Mouse (Mus musculus): Measurements from ENCODE around the gene Tat.

The Tat gene

DNA sequence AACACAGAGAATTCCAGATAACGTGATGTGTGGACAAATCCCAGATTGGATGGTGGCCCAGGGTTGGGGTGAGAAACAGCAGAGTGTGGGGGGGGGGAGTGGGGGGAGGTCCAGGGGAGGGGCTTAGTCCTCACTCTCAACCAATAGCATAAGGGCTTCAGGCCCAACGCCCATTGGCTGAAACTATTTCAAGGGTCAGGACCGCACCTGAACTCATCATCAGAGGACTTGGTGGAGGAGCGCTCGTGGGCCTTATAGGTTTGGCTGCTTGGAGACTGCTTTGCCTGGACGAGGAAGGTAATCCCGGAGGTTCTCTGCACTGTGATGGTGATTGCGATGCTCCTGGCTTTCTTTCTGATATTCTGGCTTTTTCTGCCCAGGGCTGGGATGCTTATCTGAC lies at the start of gene Tat:
Gene Tat, plus strand, starts transcription at position 214 of the 400 bp plus-strand sequence.
- DNase-seq (ENCODE audit: low spot score in 2 of 2), result no peak

DNA sequence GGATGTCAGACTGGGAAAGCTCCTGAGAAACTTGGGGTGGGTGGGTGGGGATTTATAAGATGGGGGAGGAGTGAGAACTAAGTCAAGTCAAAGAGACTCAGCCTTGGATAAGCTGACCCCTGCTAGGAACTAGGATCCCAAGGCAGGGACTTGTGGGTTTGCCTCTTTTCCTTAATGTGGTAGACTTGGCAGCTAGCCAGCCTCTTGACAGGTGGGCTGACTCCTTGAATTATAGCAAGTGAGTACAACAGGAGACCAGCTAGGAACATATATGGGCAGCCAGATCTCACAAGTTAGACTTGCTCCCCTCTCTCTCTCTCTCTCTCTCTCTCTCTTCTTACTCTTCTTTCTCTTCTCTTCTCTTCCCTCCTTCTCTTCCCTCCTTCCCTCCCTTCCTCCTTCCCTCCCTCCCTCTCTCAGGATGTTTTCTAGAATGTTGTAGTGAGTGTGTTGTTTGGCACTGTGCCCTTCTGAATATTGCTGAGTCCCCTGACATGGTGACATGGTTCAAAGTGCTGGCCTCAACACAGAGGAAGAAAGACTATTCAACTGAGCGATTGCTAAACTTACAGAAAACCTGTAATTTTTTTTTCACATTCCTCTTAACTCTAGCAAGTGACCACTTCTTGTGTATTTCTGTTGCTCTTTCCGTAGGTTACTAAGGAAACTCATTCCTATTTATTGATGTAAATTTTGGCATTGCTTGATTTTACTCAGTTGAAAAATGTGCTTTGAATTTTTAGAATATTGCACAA lies 48.5 kb upstream of the Tat start:
- DNase-seq (ENCODE audit: low spot score in 2 of 2), result no peak

DNA sequence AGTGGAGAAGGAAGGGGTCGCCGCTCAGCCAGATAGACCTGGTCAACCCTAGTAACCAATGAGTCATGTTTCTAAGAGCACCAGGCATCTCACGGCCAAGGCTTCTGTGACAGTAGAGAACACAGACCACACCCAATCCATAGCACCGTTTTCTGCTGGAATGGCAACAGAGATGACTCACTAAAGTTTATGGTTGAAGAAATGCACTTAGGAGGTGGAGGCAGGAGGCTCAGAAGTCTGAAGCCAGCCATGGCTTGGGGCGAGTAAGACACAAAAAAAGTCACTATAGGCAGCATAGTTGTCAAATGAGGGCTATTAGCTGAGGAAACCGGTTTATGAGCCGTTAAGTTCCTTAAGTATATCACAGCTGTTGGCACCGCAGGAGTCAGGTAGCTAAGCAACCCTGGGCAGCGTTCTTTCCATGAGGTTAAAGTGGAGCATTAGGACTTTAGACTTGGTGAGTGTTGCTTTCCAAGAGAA lies 45.0 kb upstream of the Tat start:
- no peak for DNase-seq (ENCODE audit: low spot score in 2 of 2)

DNA sequence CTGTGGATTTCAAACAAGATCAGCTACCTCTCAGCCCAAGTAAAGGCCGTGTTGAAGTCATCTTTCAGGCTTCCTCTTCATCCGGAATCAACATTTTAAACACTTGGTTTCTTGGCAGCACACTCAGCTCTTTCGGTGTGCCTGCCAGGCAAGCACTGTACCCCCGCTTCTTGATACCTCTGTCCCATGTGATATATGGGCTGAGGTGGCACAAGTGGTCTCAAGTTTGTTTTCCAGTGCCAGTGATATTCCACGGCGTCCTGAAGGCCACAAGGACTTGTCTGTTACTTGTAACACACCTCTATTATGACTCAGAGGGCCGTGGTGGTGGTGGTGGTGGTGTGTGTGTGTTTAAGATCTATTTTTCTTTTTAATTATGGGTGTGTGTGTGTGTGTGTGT lies 44.5 kb upstream of the Tat start:
- DNase-seq (ENCODE audit: low spot score in 2 of 2), result no peak

DNA sequence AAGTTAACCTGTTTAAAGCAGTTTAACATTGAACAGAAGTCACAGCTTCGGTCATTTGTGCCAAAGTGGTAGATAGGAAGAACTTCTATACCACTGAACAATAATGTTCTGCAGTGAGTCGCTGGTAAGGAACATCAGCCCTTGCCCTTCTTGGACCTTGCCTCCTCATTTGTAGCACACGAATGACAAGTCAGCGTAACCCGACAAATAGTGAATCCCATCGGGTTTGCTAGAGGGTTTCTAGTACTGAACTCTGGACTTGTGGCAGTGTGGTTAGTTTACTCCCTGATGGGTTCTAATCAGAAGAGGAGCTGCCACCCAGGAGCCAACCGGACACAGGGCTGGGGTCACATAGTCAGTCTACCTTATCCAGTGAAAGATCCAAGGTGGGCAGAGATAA lies 44.0 kb upstream of the Tat start:
- no peak for DNase-seq (ENCODE audit: low spot score in 2 of 2)

DNA sequence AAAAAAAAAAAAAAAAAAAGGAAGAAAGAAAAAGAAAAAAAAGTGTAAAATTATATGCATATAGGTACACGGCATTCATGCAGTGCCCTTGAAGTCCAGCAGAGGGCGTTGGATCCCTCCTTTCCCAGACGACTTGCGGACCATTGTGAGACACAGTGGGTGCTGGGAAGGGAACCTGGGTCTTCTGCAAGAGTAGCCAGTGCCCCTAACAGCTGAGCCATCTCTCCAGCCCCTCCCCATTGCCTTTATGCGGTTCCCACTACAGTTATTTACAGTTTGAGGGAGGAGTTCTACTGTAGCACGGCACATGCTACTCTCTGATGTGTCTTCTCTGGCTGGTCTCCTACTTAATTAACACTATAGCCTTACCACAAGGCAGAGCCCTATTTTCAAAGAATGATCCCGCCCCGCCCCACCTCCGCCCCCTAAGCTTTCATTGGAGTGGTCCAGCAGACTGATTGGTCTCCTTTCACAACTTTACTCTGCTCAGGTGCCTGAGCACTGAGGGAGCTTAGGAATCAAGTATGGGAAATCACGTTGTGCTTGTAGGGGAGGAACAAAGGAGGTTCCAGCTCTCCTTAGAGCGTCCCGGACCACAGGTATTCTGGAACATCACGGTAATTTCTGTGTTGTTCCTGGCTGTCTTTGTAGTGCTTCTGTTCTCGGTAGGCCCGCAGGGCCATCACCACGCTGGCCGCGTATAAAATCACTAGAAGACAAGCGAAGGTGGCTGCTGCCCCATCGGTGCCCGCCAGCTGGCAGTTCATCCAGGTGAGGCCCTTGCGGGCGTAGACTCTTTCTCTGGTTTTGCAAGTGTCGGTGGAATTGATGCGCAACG lies 42.6 kb upstream of the Tat start:
- DNase-seq (ENCODE audit: low spot score in 2 of 2), result peak in 1 of 2 experiments; percentile 51

DNA sequence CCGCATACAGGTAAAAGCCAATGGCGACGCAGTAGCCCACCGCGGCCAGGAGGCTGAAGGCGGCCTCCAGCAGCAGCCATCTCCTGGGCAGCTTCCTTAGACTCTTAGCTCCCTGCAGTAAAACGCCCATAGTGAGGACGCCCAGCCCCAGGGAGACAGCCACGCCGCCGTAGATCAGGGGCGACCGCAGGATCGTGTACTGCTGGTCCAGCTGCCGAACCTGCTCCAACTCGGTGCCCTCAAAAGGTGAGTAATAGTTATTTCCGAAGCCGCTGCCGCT lies 42.0 kb upstream of the Tat start:
- DNase-seq (ENCODE audit: low spot score in 2 of 2), result no peak

DNA sequence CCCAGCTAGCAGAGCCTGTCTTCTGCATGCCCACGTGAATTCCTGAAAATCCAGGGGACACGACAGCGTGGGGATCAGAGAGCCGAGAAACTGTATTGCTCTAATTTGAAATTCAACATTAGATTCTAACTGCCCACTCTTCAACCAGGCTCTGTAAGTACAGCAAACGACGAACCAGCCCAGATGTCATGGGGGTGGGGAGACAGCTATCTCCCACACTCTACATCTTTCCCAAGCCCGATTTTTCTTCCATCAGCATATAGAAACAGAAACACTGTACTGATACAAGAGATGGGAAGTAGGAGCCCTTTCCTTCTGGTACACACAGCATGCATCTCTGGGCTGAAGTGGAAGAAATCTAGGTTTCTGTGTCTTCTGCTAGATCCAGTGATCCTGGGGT lies 38.1 kb upstream of the Tat start:
- peak in 1 of 2 experiments; percentile 29 for DNase-seq (ENCODE audit: low spot score in 2 of 2)

DNA sequence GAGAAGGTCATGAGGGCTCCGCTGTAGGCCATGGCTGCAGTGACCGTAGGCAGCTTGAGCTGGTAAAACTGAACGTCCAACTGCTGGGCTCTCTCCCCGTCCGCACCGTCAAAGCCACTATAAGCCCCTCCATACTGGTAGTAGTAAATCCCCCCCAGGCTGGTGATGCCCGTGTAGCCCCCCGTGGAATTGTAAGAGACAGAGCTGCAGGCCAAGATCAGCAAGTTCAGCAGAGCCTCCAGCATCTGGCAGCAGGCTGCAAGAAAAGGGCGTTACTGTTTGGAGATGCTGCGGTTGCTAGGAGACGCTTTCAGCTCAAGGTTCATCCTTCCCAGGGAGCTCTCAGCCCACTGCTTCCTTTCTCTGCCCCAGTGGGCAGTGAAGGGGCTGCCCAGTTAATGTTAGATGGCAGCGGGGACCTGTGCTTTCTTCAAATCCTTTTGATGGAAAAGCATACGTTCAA lies 35.7 kb upstream of the Tat start:
- no peak for DNase-seq (ENCODE audit: low spot score in 2 of 2)

DNA sequence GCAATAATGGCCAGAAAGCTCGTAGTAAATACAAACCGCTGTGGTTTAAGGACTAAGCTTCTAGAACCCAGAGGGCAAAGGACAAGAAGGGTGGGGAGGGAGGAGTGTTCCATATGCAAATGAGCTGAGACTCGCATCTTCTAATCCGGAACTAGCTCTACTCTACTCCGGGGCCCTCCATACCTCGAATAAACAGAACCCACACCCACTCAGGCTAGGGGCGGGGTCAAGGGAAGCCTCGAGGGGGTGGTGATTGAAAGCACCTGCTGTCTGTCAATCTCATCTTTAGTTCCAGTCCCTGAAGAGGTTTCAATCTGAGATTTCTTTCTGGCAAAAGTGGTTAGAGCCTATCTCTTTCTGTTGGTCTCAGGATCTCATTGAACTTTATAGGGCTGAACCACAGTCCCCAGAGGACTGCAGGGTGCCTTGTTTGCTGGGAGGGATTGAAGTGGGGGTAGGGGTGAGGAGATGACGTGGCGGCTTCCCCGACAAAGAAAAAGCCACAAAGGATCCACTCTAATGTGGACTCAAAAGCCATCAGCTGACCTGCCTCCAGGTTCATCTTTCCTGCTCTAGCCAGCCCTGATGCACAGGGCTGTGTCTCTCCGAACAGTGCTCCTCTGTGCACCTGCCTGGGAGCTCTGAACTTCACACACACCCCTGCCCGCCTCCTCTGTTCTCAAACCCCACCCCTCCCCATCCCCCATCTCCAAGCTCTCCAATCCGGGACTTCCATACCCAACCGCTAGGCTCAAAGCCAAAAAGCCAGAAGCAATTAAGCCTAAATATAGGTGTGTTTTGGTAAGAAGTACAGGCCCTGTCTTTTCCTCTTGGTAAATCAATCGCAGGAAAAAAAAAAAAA lies 32.8 kb upstream of the Tat start:
- no peak for DNase-seq (ENCODE audit: low spot score in 2 of 2)

DNA sequence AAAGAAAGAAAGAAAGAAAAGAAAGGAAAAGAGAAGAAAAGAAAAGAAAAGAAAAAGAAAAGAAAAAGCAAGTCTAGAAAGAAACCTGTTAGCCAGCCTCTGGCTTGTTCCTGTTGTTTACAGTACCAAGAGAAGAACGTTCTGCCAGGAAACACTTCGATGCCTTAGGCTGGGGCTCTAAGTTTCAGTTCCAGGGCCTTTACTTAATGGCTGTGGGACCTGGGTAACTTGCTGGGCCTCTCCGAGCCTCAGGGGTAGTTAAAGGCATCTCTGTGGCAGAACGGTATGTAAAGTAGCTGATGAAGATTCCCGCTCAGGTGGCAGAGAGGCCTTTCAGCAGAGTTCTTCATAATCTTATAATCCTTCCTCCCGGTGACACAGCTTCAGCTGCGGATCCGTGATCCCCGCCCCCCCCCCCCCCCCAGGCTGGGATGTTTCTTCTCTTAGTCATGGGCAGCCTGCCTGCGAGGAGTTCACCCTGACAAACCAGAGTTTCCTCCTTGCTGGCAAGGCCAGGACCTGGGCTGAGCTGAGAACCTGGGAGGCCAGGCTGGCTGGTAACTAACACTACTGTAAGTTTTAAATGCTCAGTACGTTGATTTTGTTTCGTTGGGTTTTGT lies 32.1 kb upstream of the Tat start:
- DNase-seq (ENCODE audit: low spot score in 2 of 2), result no peak

DNA sequence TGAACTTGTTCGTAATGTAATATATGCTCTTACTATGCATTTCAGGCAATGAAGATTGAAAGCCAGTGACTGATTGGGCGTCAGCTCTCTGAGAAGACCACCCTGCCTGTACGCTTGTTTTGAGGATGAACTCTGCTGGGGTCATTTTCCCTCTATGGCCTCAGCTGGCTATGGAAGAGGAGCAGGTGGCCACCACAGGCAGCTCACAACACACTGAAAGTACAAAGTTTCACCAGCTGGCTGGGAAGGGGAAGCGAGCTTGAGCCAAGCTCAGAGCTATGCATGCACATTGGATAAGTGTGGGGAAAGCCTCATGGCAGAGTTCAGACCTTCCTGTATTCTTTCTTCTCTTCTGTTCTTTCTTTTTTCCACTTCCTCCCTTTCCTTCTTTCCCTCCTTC lies 31.1 kb upstream of the Tat start:
- DNase-seq (ENCODE audit: low spot score in 2 of 2), result no peak

DNA sequence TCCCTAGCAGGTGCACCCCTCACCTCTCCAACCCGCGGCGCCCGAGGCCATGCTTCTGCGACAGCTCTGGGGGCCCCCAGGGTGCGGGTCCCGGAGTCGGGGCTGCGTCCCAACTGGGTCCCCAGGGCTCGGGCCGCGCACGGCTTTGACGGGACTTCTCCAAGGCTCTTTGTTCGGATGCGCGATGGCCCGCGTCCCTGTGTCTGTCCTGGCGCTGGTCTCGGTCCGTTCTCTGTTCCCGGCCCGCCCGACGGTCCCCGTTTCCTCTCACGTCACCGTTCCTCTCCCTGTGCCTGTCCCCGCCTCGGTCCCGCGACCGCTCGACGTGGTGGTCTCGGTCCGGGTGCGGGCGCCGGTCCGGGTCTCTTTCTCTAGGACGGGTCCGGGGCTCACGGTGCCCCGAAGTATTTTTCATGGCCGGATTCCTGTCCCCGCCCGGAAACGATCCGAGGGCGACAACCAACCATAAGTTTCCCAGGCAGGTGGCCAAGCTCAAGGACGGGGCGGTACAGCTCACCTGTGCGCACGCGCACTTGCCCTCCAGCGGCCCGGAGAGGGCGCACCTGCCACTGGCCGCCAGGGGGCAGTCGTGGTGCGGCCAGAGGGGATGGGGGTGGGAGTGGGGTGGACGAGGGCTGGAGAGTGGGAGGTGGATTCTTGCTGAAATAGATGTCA lies 28.4 kb upstream of the Tat start, which contains the start of gene Marveld3:
Gene Marveld3, minus strand, starts transcription at position 511 of the 675 bp plus-strand sequence.
- DNase-seq (ENCODE audit: low spot score in 2 of 2), result no peak

DNA sequence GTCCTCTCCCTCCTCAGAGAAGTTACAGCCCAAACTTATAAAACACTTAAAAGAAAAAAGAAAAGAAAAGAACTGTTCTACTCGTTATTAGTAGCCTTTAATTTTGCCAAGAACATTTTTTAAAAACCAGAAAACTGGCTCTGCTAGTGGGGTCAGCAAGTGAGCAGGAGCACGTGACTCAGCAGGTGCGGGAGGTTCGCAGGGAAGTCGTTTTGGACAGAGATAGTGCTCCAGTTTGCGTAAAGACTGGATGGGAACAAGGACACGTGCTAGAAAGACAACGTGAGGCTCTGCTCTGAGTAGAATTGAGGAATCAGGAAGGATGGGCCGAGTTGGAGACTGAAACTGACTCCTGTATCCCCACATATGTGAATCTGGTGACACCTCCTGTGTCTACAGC lies 27.3 kb upstream of the Tat start:
- DNase-seq (ENCODE audit: low spot score in 2 of 2), result no peak

DNA sequence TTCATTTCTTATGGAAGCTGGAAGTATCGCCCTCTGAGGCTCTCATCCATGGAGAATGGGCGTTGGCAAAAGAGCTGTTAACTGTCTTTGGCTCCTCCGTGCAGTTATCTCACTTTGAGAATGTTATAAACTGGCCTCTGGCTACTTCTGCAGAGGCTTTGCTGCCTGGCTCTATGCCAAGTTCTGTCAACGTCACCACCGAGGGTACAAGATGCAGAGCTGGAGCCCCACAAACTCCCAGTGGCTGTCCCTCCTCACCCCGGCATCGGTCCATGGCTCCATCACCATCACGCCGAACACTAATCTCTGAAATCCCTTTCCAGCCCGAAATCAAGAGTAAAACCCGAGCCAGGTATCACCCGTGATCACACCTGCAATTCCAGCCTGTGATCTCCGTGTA lies 26.8 kb upstream of the Tat start:
- DNase-seq (ENCODE audit: low spot score in 2 of 2), result no peak

DNA sequence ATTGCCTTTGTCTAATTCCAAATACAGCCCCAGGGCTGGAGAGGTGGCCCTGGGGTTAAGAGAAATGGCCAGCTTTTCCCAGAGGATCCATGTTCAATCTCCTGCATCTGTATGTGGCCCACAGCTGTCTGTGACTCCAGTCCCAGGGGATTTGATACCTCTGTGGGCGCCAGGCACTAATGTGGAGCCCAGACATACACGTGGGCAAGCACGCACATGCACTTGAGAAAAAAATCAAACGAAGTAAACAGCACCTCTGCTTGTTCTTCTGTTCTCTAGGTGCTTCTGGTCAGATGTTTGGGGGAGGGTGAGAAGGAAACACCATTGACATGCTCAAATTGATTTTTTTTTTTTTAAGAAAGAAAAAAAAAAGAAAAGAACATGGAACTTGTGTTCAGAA lies 26.1 kb upstream of the Tat start:
- no peak for DNase-seq (ENCODE audit: low spot score in 2 of 2)

DNA sequence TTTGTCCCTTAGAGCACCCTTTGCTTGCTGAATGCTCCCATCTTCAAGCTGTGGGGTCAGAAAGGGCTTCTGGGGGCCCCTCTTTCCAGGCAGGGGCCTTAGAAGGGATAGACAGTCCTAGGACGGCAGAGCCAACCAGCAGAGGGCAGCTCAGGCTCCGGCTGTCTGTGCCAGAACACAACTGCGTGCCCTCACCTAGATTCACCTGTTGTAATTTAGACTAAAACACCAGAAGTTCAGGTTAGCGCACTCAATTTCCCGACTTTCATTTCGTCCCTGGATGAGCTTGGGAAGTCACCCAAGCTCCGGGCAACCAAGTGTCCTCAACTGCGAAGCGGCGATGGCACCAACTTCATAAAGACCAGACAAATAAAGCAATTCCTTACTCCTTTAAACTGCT lies 21.4 kb upstream of the Tat start:
- DNase-seq (ENCODE audit: low spot score in 2 of 2), result no peak

DNA sequence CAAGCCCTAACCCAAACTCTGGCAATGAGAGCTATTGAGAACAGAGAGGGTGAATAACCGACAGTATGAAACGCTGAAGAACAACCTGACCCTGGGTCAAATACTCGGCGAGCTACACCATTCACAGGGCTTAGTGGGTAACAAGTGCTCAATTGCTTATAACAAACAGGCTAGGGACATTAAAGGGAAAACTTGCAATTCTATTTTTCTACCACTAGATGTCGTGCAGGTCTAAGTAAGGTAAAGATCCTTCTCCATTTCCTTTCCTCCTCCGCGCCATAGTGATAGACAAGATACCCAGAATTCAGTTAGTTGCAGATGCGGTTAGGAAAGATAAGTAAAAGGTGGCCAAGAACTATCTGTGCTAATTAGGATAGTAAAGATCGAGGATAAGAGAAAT lies 19.9 kb upstream of the Tat start:
- no peak for DNase-seq (ENCODE audit: low spot score in 2 of 2)

DNA sequence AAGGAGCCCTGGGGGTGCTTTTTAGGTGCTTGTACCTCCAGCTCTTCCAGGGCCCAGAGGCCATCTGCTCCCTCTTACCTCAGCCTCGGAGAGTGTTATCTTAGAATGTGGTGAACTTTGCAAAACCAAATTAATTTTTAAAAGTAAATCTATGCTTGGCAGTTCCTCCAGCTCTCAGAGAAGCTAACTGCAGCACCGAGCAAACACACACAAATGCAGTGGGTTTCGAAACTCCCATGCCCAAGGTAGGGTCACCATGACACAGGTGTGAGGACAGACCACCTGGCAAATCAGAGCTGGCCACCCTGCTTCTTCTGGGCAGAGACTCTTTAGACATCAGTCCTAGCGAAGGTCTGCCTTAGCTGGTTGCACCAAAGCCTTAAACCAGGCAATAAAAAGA lies 17.3 kb upstream of the Tat start:
- DNase-seq (ENCODE audit: low spot score in 2 of 2), result no peak

DNA sequence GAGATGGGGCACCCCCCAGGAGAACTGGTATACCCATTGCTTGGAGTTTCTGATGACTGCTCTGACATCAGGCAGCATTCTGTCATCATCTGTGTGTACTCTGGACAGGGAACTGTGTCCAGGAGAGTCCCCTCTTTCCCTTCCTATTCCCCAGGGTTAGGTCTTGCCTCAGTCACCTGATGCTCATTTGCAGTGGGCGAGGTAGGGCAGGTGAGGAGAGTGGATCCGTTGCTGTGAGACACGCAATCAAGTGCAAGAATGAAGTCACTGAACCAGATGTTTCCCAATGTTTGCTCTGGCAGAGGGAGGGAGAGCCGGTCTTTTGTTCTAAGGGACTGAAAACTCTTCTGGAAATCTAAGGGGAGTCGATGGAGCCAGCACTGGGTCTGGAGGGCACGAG lies 10.9 kb upstream of the Tat start:
- DNase-seq (ENCODE audit: low spot score in 2 of 2), result no peak

DNA sequence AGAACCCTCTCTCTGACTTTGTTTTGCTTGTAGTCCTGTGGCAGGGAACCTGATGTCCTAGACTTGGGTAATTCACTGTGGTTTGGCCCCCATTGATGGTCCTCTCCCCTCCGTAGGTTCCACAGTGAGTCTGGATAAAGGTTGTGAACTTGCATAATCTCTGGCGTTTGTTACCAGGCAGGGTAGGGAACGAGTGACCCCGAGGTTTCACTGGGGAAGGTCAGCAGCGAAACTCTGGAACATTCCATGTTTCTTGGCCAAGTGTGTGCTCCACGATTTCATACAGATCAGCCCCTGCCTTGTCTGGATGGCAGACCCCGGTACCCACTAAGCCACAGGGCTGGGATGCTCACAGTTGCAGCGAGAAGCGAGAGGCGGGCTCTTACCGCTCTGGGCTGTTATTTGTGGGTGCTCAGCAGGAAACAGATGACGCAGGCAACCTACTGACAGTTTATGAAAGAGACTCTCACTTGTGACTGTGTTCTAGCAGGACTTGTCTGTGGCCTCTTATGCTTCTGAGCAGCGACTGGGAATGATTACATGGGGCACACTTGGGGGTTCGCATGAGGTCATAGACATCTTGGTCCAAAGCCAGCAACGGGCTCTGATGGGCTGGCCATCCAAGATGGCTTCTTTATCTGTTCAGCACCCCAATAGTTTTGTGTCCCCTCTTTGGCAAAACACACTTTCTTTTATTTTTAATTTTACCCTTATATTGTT lies 7.7 kb upstream of the Tat start:
- no peak for DNase-seq (ENCODE audit: low spot score in 2 of 2)

Data from frontal cortex, postnatal 14 days (tissue).